Mouse (Mus musculus) thymus, postnatal 4 days (tissue): ENCODE measurements around the gene Hdac7.

Experiments
- DNase-seq: peaks from one replicate; pipeline ENCODE4 v3.0.0; 2021

Gene Hdac7

GRCm38 (mm10) chr15:97854059-97854458 is 9.8 kb upstream of the Hdac7 start:
- peak; percentile 14 for DNase-seq

- DNase-seq, result peak; percentile 39
Measured at GRCm38 (mm10) chr15:97852291-97852690, 8.0 kb upstream of the Hdac7 start.

GRCm38 (mm10) chr15:97851011-97851410 is 6.7 kb upstream of the Hdac7 start:
- DNase-seq, result no peak

GRCm38 (mm10) chr15:97850441-97850840 is 6.1 kb upstream of the Hdac7 start:
- DNase-seq, result peak; percentile 66

GRCm38 (mm10) chr15:97849116-97849911 is 5.0 kb upstream of the Hdac7 start:
- peak; percentile 87 for DNase-seq

GRCm38 (mm10) chr15:97847866-97848265 is 3.6 kb upstream of the Hdac7 start:
- DNase-seq, result no peak

- no peak for DNase-seq
Measured at GRCm38 (mm10) chr15:97847285-97847684, 3.0 kb upstream of the Hdac7 start.

- no peak for DNase-seq
Measured at GRCm38 (mm10) chr15:97846121-97846882, 2.0 kb upstream of the Hdac7 start.

GRCm38 (mm10) chr15:97843247-97843651 is 1.1 kb downstream of the Hdac7 start:
- DNase-seq, result peak; percentile 68

- DNase-seq, result peak; percentile 73
Measured at GRCm38 (mm10) chr15:97842058-97842457, 2.2 kb downstream of the Hdac7 start.

GRCm38 (mm10) chr15:97841383-97841782 is 2.9 kb downstream of the Hdac7 start:
- no peak for DNase-seq

- no peak for DNase-seq
Measured at GRCm38 (mm10) chr15:97840781-97841180, 3.5 kb downstream of the Hdac7 start.

GRCm38 (mm10) chr15:97839991-97840455 is 4.3 kb downstream of the Hdac7 start:
- peak; percentile 51 for DNase-seq

GRCm38 (mm10) chr15:97839473-97839872 is 4.8 kb downstream of the Hdac7 start:
- peak; percentile 40 for DNase-seq

GRCm38 (mm10) chr15:97839012-97839411 is 5.3 kb downstream of the Hdac7 start:
- no peak for DNase-seq

GRCm38 (mm10) chr15:97838395-97838794 is 5.9 kb downstream of the Hdac7 start:
- DNase-seq, result peak; percentile 39

GRCm38 (mm10) chr15:97837491-97838061 is 6.7 kb downstream of the Hdac7 start:
- peak; percentile 60 for DNase-seq

GRCm38 (mm10) chr15:97836894-97837247 is 7.4 kb downstream of the Hdac7 start:
- no peak for DNase-seq

GRCm38 (mm10) chr15:97836153-97836893 is 8.0 kb downstream of the Hdac7 start:
- DNase-seq, result peak; percentile 73

GRCm38 (mm10) chr15:97832764-97833479 is 11.4 kb downstream of the Hdac7 start:
- peak; percentile 44 for DNase-seq

- DNase-seq, result peak; percentile 66
Measured at GRCm38 (mm10) chr15:97831987-97832640, 12.2 kb downstream of the Hdac7 start.
